24 mouse cellular contexts compared by ENCODE assay signal in genomic region chr11:75793351-75793750, GRCm38 (mm10). TPM values are rescaled to one million over a fixed set of nuclear protein-coding genes. Genes with fewer than 3 reads are reported as not detected.
"Had no signal": no experiment of that assay in that cellular context is flagged by ENCODE, and none has a peak within 500 bp of the region (broad histone marks: within the 10 kb centered on the region; RNA-seq: fewer than 3 reads in every experiment).

No protein-coding gene starts in this region.

- H3K9ac ChIP-seq: forebrain, postnatal 0 days; heart, embryonic 13.5 days; heart, embryonic 15.5 days; hindbrain, embryonic 12.5 days; limb, embryonic 12.5 days had no signal

- H3K36me3 ChIP-seq: heart, embryonic 13.5 days; heart, embryonic 15.5 days; hindbrain, embryonic 12.5 days; limb, embryonic 10.5 days; limb, embryonic 12.5 days had no signal

- ATAC-seq: forebrain, postnatal 0 days; hindbrain, embryonic 16.5 days; intestine, embryonic 16.5 days had no signal

- H3K4me2 ChIP-seq: heart, embryonic 11.5 days; heart, embryonic 13.5 days; heart, embryonic 15.5 days; hindbrain, embryonic 12.5 days; limb, embryonic 12.5 days; liver, embryonic 11.5 days had no signal

- H3K9me3 ChIP-seq: heart, embryonic 13.5 days; heart, embryonic 15.5 days; hindbrain, embryonic 12.5 days; limb, embryonic 10.5 days had no signal

- DNase-seq: forebrain, postnatal 0 days; gastrocnemius, postnatal 14 days; gastrocnemius, postnatal 36 days; heart, adult 11 months; heart, adult 2 months; heart, postnatal 14 days; heart, postnatal 36 days; kidney, adult 11 months; kidney, adult 2 months; kidney, postnatal 10 days; kidney, postnatal 25 days; kidney, postnatal 4 days; liver had no signal

- H3K27ac ChIP-seq: heart, adult 2 months; heart, embryonic 13.5 days; heart, embryonic 15.5 days; hindbrain, embryonic 12.5 days; left cerebral cortex, adult 2 months; limb, embryonic 10.5 days; limb, embryonic 12.5 days had no signal

- H3K4me3 ChIP-seq: heart, adult 2 months; heart, embryonic 13.5 days; heart, embryonic 15.5 days; hindbrain, embryonic 12.5 days; left cerebral cortex, adult 2 months; limb, embryonic 10.5 days; limb, embryonic 12.5 days had no signal

RNA-seq across cellular contexts. Expression of gene Doc2b, which starts 2.5 kb away (rescaled TPM):
- total RNA-seq: hematopoietic stem cell, adult 5-6 weeks had no signal
